Mouse (Mus musculus) ES-Bruce4 (cell line): ENCODE data around the gene Flot1.

Source experiments
- CTCF ChIP-seq: IDR thresholded peaks from one replicate; pipeline ENCODE4 v1.8.1; 2011; ENCODE audit warnings: low read depth, low read length
- EP300 ChIP-seq: IDR thresholded peaks from 2 replicates; pipeline ENCODE4 v1.6.1; 2011; ENCODE audit warnings: low read depth, low read length; ENCODE audit not compliant: insufficient read depth
- POLR2A ChIP-seq: IDR thresholded peaks from one replicate; pipeline ENCODE4 v1.8.1; 2011; ENCODE audit warnings: low read length; ENCODE audit not compliant: insufficient read depth

- TF ChIP-seq POLR2A (no peak), CTCF (no peak), EP300 (no peak)
These were observed 15.0 kb upstream of the Flot1 start for GRCm38 (mm10) chr17:35808073-35808472.
